Mouse (Mus musculus) bone marrow macrophage, adult 2 months (primary cell): Measurements from ENCODE around the gene H2afz. TPM values are rescaled to one million over a fixed set of nuclear protein-coding genes. Genes with fewer than 3 reads are reported as not detected.
"Not testable (repeated sequence)": the region's sequence is repeated elsewhere in the genome, so short reads cannot be mapped to it uniquely, and the experiment has no call there.

ENCODE experiments used
- H3K27ac ChIP-seq: 2 replicates; pipeline ENCODE4 v1.5.1; 2012; ENCODE audit warnings: low read depth, low read length; ENCODE audit not compliant: insufficient read depth
- H3K4me1 ChIP-seq: 2 replicates; pipeline ENCODE4 v1.6.1; 2012; ENCODE audit warnings: low read length; ENCODE audit not compliant: control insufficient read depth, insufficient read depth
- H3K4me3 ChIP-seq: 2 replicates; pipeline ENCODE4 v1.5.1; 2012; ENCODE audit warnings: mild to moderate bottlenecking, low read length, moderate library complexity; ENCODE audit not compliant: insufficient read depth
- CTCF ChIP-seq: IDR thresholded peaks from 2 replicates; pipeline ENCODE4 v1.5.1; 2012; ENCODE audit warnings: low read depth, mild to moderate bottlenecking, low read length, moderate library complexity
- POLR2A ChIP-seq: IDR thresholded peaks from 2 replicates; pipeline ENCODE4 v1.6.1; 2012; ENCODE audit warnings: mild to moderate bottlenecking, low read depth, low read length, borderline replicate concordance
- polyA plus RNA-seq: library from polyadenylated mRNA; stranded (reverse); fragments of >200 nt; gene quantifications from 2 replicates; pipeline ENCODE4 v1.2.4, GENCODE M21; 2012; ENCODE audit not compliant: missing spikeins, insufficient read depth, insufficient read length

The H2afz gene
- polyA plus RNA-seq, 1 experiment = 619 TPM

DNA sequence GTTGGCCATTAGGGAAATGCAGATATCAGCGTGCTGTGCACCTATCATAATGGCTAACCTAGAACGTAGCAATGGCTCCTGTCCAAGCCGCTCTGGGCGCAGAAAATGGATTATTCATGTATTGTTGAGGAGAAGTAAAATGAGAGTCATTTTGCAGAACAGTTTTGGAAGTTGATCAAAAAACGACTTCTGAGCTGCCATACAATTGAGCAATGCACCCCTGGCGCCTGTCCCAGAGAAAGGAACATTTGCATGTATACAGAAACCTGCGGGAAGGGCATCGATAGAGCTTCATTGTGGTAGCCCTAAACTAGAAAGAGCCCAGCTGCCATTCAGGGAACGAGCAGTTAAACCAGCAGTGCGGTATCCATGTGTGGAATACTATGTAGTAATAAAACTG lies 35.9 kb downstream of the H2afz start:
- no peak for TF ChIP-seq CTCF
- TF ChIP-seq POLR2A = no peak
- no peak overlapping the region for H3K27ac ChIP-seq
- peaks cover 20% of the 10 kb centered on the region for H3K4me1 ChIP-seq
- H3K4me3 ChIP-seq = no peak overlapping the region

DNA sequence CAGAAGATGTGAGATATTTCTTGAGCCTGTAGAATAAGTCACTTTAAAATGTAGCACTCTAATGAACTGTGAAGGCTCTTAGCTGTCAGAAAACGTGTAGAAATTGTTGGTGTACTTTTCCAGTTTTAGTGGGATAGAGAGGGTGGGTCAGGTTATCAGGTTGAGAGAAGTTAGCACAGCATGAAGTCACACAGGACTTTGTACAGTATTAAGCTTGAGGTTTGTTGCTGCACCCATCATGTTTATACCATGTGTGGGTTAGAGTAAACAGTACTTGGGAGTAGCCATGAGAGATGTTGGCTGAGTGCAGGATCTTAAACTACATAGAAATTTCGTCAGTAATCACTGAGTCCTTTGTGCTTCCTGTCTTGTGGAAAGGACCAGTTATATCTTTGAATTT lies 48.8 kb downstream of the H2afz start:
- H3K27ac ChIP-seq = no peak overlapping the region
- TF ChIP-seq CTCF = no peak
- TF ChIP-seq POLR2A = no peak
- no peak overlapping the region for H3K4me3 ChIP-seq
- H3K4me1 ChIP-seq = peaks cover 4% of the 10 kb centered on the region

DNA sequence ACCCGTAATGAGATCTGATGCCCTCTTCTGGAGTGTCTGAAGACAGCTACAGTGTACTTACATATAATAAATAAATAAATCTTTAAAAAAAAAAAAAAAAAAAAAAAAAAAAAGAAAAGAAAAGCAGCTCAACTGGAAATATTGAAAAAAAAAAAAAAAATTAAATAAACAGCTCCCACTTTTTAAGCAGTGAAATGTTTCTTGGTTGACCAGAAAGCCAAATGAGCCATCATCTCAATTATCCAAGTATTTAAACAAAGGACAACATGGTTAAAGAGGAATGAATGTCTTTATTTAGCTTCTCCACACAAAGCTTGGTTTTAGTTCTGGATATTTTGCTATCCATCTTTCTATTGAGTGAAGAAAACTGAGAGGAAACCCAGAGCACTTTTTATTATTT lies 50.3 kb downstream of the H2afz start:
- not testable (repeated sequence) for H3K4me3 ChIP-seq, H3K4me1 ChIP-seq, H3K27ac ChIP-seq

Other genes with a start within 250 kb of the H2afz start
- gene Ddit4l, start 242.9 kb upstream of the H2afz start, polyA plus RNA-seq = 0.20 and 0.39 TPM in 2 replicates
- gene Gm21962, start 193.0 kb upstream of the H2afz start, polyA plus RNA-seq = not detected in 2 replicates
- gene Dnajb14, start 3.2 kb downstream of the H2afz start, polyA plus RNA-seq = 55.8 and 62.7 TPM in 2 replicates
- 104 and 110 TPM in 2 replicates for gene Lamtor3, start 54.0 kb downstream of the H2afz start, polyA plus RNA-seq
- gene Dapp1, start 117.1 kb downstream of the H2afz start, polyA plus RNA-seq = 46.2 and 48.5 TPM in 2 replicates
- gene 1110002E22Rik, start 200.6 kb downstream of the H2afz start, polyA plus RNA-seq = not detected in 2 replicates
- not detected in 2 replicates for gene Gm5105, start 202.9 kb downstream of the H2afz start, polyA plus RNA-seq